Mouse (Mus musculus) small intestine, adult 2 months (tissue): ENCODE data around the gene Hacd2.

Experiments
- CTCF ChIP-seq: fragments of 200-500 bp; IDR thresholded peaks from 2 replicates; pipeline ENCODE4 v1.5.1; 2012; ENCODE audit warnings: low read depth, mild to moderate bottlenecking, control low read depth, inconsistent platforms, low read length, moderate library complexity, mixed read lengths; ENCODE audit not compliant: insufficient replicate concordance, insufficient read length; ENCODE audit errors: extremely low read depth
- POLR2A ChIP-seq: fragments of 200-500 bp; IDR thresholded peaks from 2 replicates; pipeline ENCODE4 v1.6.1; 2012; ENCODE audit warnings: low read depth, mild to moderate bottlenecking, control low read depth, inconsistent platforms, low read length, moderate library complexity

DNA sequence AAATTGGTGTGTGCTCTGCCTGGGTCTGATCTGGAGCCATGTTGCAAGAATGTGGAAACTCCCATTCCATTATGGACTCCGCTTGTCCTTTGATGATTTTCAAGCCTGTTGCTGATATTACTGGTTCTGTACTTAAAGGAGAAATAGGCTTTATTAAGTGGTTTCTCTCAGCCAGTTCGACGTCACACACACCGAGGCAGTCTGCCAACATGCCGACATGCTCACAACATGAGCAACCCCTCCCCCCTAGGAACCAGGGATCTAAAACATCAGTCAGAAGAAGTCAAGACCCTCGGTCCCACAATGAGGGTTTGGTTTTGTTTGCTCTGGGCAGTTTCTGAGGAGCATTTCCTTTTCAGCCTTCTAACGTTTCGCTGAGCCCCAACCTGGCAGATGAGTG is 86.9 kb downstream of the Hacd2 start:
- TF ChIP-seq CTCF (no peak), POLR2A (no peak)
